Mouse (Mus musculus): Measurements from ENCODE around the gene Gm2832. TPM values are rescaled to one million over a fixed set of nuclear protein-coding genes. Genes with fewer than 3 reads are reported as not detected.
"Not testable (repeated sequence)": the region's sequence is repeated elsewhere in the genome, so short reads cannot be mapped to it uniquely, and the experiment has no call there.

Gene Gm2832
- 0.15 TPM in 1 of 2 replicates, not detected in the other for polyA plus RNA-seq (2016; fragmentation: Nextera tagmentation; extraction: Ambion mirVana)

GRCm38 (mm10) chr14:41278505-41278904 is at the start of gene Gm2832:
Gene Gm2832 (plus strand): TSS chr14:41278805.
- H3K4me3 ChIP-seq; H3K27ac ChIP-seq (replicated peaks); H3K27me3 ChIP-seq (ENCODE audit: low read depth, poor library complexity, severe bottlenecking); H3K4me1 ChIP-seq; H3K36me3 ChIP-seq; H3K9me3 ChIP-seq (replicated peaks); DNase-seq (ENCODE audit: low spot score): not testable (repeated sequence)
- WGBS, result 88% methylated on average over 2 of the region's 3 CpGs

- not testable (repeated sequence) for H3K4me3 ChIP-seq
These were observed 15.3 kb upstream of the Gm2832 start for GRCm38 (mm10) chr14:41263296-41263695.

GRCm38 (mm10) chr14:41263853-41264755 is 14.5 kb upstream of the Gm2832 start:
- DNase-seq (ENCODE audit: low spot score), result peak; percentile 12
- 5% methylated on average over 26 of the region's 29 CpGs for WGBS
- not testable (repeated sequence) for H3K9me3 ChIP-seq (replicated peaks); H3K4me1 ChIP-seq; H3K27me3 ChIP-seq (ENCODE audit: low read depth, poor library complexity, severe bottlenecking); H3K27ac ChIP-seq (replicated peaks); H3K36me3 ChIP-seq
- H3K4me3 ChIP-seq, result peak overlapping the region; percentile 41

More at GRCm38 (mm10) chr14:41263296-41263695, 15.3 kb upstream of the Gm2832 start:
- not testable (repeated sequence) for H3K9me3 ChIP-seq (replicated peaks); H3K36me3 ChIP-seq; DNase-seq (ENCODE audit: low spot score); H3K4me1 ChIP-seq; H3K27me3 ChIP-seq (ENCODE audit: low read depth, poor library complexity, severe bottlenecking); H3K27ac ChIP-seq (replicated peaks)
- WGBS, result 31% methylated on average over 4 of the region's 4 CpGs

- H3K4me1 ChIP-seq; H3K27me3 ChIP-seq (ENCODE audit: low read depth, poor library complexity, severe bottlenecking); H3K9me3 ChIP-seq (replicated peaks); H3K36me3 ChIP-seq; H3K27ac ChIP-seq (replicated peaks): not testable (repeated sequence)
- WGBS, result 1% methylated on average over 29 of the region's 36 CpGs
- peak overlapping the region; percentile 43 for H3K4me3 ChIP-seq
- DNase-seq (ENCODE audit: low spot score), result peak; percentile 38
These were observed 13.6 kb upstream of the Gm2832 start for GRCm38 (mm10) chr14:41264756-41265566.

- H3K36me3 ChIP-seq; H3K9me3 ChIP-seq (replicated peaks); DNase-seq (ENCODE audit: low spot score); H3K4me1 ChIP-seq; H3K27me3 ChIP-seq (ENCODE audit: low read depth, poor library complexity, severe bottlenecking); H3K27ac ChIP-seq (replicated peaks); H3K4me3 ChIP-seq: not testable (repeated sequence)
- WGBS, result 50% methylated on average over 1 of the region's 1 CpGs
These were observed 7.4 kb downstream of the Gm2832 start for GRCm38 (mm10) chr14:41285965-41286364.

Other genes starting within 250 kb of the Gm2832 start
- 0.22 and 0.30 TPM in 2 replicates for gene Dydc2, start 209.6 kb upstream of the Gm2832 start, polyA plus RNA-seq (2016; fragmentation: Nextera tagmentation; extraction: Ambion mirVana)
- not detected in 2 replicates for gene Dydc1, start 205.9 kb upstream of the Gm2832 start, polyA plus RNA-seq (2016; fragmentation: Nextera tagmentation; extraction: Ambion mirVana)
- gene Mat1a, start 173.8 kb upstream of the Gm2832 start, polyA plus RNA-seq (2016; fragmentation: Nextera tagmentation; extraction: Ambion mirVana), result not detected in 2 replicates
- gene Sftpa1, start 147.0 kb upstream of the Gm2832 start, polyA plus RNA-seq (2016; fragmentation: Nextera tagmentation; extraction: Ambion mirVana), result not detected in 2 replicates
- not detected in 2 replicates for gene Mbl1, start 127.3 kb upstream of the Gm2832 start, polyA plus RNA-seq (2016; fragmentation: Nextera tagmentation; extraction: Ambion mirVana)
- not detected in 2 replicates for gene Sftpd, start 93.7 kb upstream of the Gm2832 start, polyA plus RNA-seq (2016; fragmentation: Nextera tagmentation; extraction: Ambion mirVana)
- gene Gm5798, start 69.8 kb downstream of the Gm2832 start, polyA plus RNA-seq (2016; fragmentation: Nextera tagmentation; extraction: Ambion mirVana), result not detected in 2 replicates
- gene Gm7945, start 107.6 kb downstream of the Gm2832 start, polyA plus RNA-seq (2016; fragmentation: Nextera tagmentation; extraction: Ambion mirVana), result not detected in 2 replicates
- gene Gm6482, start 129.5 kb downstream of the Gm2832 start, polyA plus RNA-seq (2016; fragmentation: Nextera tagmentation; extraction: Ambion mirVana), result not detected in 2 replicates
- not detected in 2 replicates for gene Gm7954, start 174.7 kb downstream of the Gm2832 start, polyA plus RNA-seq (2016; fragmentation: Nextera tagmentation; extraction: Ambion mirVana)
- gene Gm3486, start 210.7 kb downstream of the Gm2832 start, polyA plus RNA-seq (2016; fragmentation: Nextera tagmentation; extraction: Ambion mirVana), result not detected in 2 replicates

Data from midbrain, embryonic 10.5 days (tissue).